Mouse (Mus musculus) kidney, postnatal 0 days (tissue): Measurements from ENCODE around the gene Gse1. TPM values are rescaled to one million over a fixed set of nuclear protein-coding genes. Genes with fewer than 3 reads are reported as not detected.

Experiments
- ATAC-seq: fragments of 200-750 bp; cut with Nextera tagmentation; replicated peaks from 2 replicates; pipeline ENCODE4 v1.8.0; 2017; ENCODE audit warnings: low read depth, moderate number of reproducible peaks, moderate TSS enrichment, moderate library complexity; ENCODE audit not compliant: low FRiP score
- DNase-seq: peaks from one replicate; pipeline ENCODE4 v3.0.0-alpha.2; 2016; ENCODE audit warnings: low spot score
- H3K27ac ChIP-seq: fragments of 300-500 bp; sonication (generic); 2 replicates; pipeline ENCODE4 v1.5.1; 2014; ENCODE audit warnings: mild to moderate bottlenecking
- H3K27me3 ChIP-seq: fragments of 300-500 bp; sonication (generic); 2 replicates; pipeline ENCODE4 v1.6.1; 2014; ENCODE audit warnings: low read length, mixed read lengths; ENCODE audit not compliant: insufficient read depth
- H3K36me3 ChIP-seq: fragments of 300-500 bp; sonication (generic); 2 replicates; pipeline ENCODE4 v1.6.1; 2014; ENCODE audit warnings: low read length, mixed read lengths; ENCODE audit not compliant: insufficient read depth
- H3K4me1 ChIP-seq: fragments of 300-500 bp; sonication (generic); replicated peaks from 2 replicates; pipeline ENCODE4 v1.6.1; 2014; ENCODE audit warnings: antibody characterized with exemption, low read length, mixed read lengths; ENCODE audit not compliant: insufficient read depth
- H3K4me2 ChIP-seq: fragments of 300-500 bp; sonication (generic); 2 replicates; pipeline ENCODE4 v1.6.1; 2014; ENCODE audit warnings: mild to moderate bottlenecking, low read length, moderate library complexity, mixed read lengths
- H3K4me3 ChIP-seq: fragments of 300-500 bp; sonication (generic); replicated peaks from 2 replicates; pipeline ENCODE4 v1.5.1; 2014; ENCODE audit warnings: low read depth, low read length
- H3K9ac ChIP-seq: fragments of 300-500 bp; sonication (generic); 2 replicates; pipeline ENCODE4 v1.6.1; 2014; ENCODE audit warnings: low read depth, low read length
- H3K9me3 ChIP-seq: fragments of 300-500 bp; sonication (generic); replicated peaks from 2 replicates; pipeline ENCODE4 v1.6.1; 2016; ENCODE audit warnings: low read length, inconsistent platforms, mixed read lengths
- CTCF ChIP-seq: IDR thresholded peaks from 2 replicates; pipeline ENCODE4 v1.5.1; 2016; ENCODE audit warnings: antibody characterized with exemption, low read depth, mild to moderate bottlenecking, moderate library complexity
- WGBS: fragments of 180-500 bp; shearing (Covaris S2); extraction: QIAGEN DNeasy Blood & Tissue Kit; methylation state at CpG from one replicate; pipeline ENCODE4 v1.1.7; 2014; 5-methylcytosine and 5-hydroxymethylcytosine counted together
- polyA plus RNA-seq: library from polyadenylated mRNA; unstranded; fragments of >200 nt; fragmentation: Nextera tagmentation; extraction: Ambion mirVana; gene quantifications from 2 replicates; pipeline ENCODE4 v1.2.1, GENCODE M21; 2015

The Gse1 gene
- polyA plus RNA-seq, 1 experiment from 2014 or later = 8.4 TPM

DNA sequence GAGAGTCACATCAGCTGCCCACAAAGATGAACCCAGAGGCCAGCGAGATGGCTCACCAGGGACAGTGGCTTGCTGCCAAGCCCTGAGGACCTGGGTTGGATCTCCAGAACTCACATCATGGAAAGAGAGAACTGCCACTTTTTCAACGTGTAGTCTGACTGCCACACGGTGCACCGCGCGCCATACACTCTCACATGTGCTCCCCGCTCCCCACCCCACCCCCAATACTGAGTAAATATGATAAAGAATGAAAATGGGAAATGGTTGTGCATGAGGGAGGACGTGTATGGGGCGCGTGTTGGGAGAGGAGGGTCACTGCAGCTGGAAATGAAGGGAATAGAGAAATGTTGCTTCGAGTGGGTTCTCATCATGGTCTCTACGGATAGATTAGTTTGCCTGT, 241.9 kb downstream of the Gse1 start:
- Histone ChIP-seq H3K4me2 (no peak overlapping the region), H3K36me3 (no peaks in the 10 kb centered on the region), H3K9ac (no peak overlapping the region), H3K4me3 (no peak overlapping the region), H3K4me1 (peaks cover 8% of the 10 kb centered on the region), H3K27me3 (no peaks in the 10 kb centered on the region), H3K27ac (no peak overlapping the region), H3K9me3 (no peaks in the 10 kb centered on the region)
- DNase-seq = no peak
- no peak for TF ChIP-seq CTCF
- 94% methylated on average over 12 of the region's 12 CpGs for WGBS
- no peak for ATAC-seq

- H3K27me3 ChIP-seq = no peaks in the 10 kb centered on the region
- H3K4me3 ChIP-seq = no peak overlapping the region
- no peak overlapping the region for H3K9ac ChIP-seq
- H3K36me3 ChIP-seq = no peaks in the 10 kb centered on the region
- no peaks in the 10 kb centered on the region for H3K9me3 ChIP-seq
- peak; percentile 61 for TF ChIP-seq CTCF
- DNase-seq = peak; percentile 45
- no peak for ATAC-seq
- H3K27ac ChIP-seq = no peak overlapping the region
- H3K4me2 ChIP-seq = no peak overlapping the region
- H3K4me1 ChIP-seq = no peaks in the 10 kb centered on the region
- 20% methylated on average over 7 of the region's 7 CpGs for WGBS
Observed at GRCm38 (mm10) chr8:120471166-120471565, 242.9 kb downstream of the Gse1 start.

DNA sequence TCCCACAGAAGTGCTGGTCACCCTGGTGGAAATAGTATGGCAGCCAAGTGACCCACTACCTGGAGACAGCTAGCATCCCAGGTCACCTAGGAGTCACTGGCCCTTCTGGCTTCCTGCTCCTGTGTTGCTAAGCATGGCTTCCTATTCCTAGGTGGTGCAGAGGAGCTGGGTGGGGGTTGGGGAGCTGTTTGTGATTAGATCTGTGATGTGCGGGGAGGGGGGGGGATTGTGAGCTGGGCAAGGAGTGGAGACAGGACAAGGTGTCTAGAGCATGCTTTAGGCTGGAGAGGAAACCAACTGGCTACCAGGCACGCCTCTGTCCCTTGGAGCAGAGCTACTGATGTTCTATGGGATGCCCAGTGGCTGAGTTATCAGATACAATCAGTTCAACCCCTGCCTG, 243.5 kb downstream of the Gse1 start:
- no peak for ATAC-seq
- Histone ChIP-seq H3K9ac (no peak overlapping the region), H3K9me3 (no peaks in the 10 kb centered on the region), H3K4me1 (no peaks in the 10 kb centered on the region), H3K27ac (no peak overlapping the region), H3K36me3 (no peaks in the 10 kb centered on the region), H3K27me3 (no peaks in the 10 kb centered on the region), H3K4me2 (no peak overlapping the region), H3K4me3 (no peak overlapping the region)
- no peak for DNase-seq
- no peak for TF ChIP-seq CTCF
- WGBS = 51% methylated on average over 2 of the region's 2 CpGs

- no peaks in the 10 kb centered on the region for H3K36me3 ChIP-seq
- no peak overlapping the region for H3K4me3 ChIP-seq
- H3K9ac ChIP-seq = no peak overlapping the region
- no peaks in the 10 kb centered on the region for H3K9me3 ChIP-seq
- no peaks in the 10 kb centered on the region for H3K4me1 ChIP-seq
- ATAC-seq = no peak
- no peak for TF ChIP-seq CTCF
- no peak overlapping the region for H3K4me2 ChIP-seq
- no peaks in the 10 kb centered on the region for H3K27me3 ChIP-seq
- DNase-seq = no peak
- H3K27ac ChIP-seq = no peak overlapping the region
- 44% methylated on average over 16 of the region's 16 CpGs for WGBS
Observed at GRCm38 (mm10) chr8:120472230-120472629, 244.0 kb downstream of the Gse1 start.

DNA sequence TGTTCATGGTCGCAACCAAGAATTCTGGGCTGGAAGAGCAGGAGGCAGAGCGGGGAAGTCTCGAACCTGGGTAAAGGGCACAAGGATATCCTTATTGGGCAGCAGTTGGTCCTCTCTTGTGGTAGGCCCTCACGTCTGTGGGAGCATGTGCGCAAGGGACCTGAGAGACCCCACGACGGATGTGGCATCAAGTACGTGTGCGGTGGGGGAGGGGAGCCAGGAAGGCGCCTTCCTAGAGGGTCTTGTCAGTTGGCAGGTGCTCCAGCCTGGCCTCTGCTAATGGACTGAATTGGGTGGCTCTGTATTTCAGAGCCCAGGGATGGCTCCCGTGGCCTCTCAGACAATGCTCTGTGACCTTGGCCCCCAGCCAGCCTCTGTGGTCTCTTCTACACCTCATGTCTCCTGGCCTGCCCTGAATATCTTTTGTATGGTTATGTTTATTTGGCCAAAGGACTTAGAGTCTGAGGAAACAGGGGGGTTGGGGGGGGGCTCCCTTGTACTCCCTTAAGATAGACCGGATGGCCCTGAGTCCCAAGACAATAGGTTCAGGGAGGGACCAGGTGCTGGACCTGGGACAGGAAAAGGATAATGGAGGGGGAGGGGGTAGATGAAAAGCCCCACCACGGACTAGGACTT, 245.6 kb downstream of the Gse1 start:
- DNase-seq (peak; percentile 43), ATAC-seq (no peak; the same call in 1 of the 2 replicates)
- H3K36me3 ChIP-seq = no peaks in the 10 kb centered on the region
- no peak overlapping the region for H3K4me2 ChIP-seq
- no peak overlapping the region for H3K27ac ChIP-seq
- WGBS = 73% methylated on average over 13 of the region's 13 CpGs
- no peak overlapping the region for H3K4me3 ChIP-seq
- H3K27me3 ChIP-seq = no peaks in the 10 kb centered on the region
- H3K9me3 ChIP-seq = no peaks in the 10 kb centered on the region
- no peaks in the 10 kb centered on the region for H3K4me1 ChIP-seq
- TF ChIP-seq CTCF = no peak
- H3K9ac ChIP-seq = no peak overlapping the region

DNA sequence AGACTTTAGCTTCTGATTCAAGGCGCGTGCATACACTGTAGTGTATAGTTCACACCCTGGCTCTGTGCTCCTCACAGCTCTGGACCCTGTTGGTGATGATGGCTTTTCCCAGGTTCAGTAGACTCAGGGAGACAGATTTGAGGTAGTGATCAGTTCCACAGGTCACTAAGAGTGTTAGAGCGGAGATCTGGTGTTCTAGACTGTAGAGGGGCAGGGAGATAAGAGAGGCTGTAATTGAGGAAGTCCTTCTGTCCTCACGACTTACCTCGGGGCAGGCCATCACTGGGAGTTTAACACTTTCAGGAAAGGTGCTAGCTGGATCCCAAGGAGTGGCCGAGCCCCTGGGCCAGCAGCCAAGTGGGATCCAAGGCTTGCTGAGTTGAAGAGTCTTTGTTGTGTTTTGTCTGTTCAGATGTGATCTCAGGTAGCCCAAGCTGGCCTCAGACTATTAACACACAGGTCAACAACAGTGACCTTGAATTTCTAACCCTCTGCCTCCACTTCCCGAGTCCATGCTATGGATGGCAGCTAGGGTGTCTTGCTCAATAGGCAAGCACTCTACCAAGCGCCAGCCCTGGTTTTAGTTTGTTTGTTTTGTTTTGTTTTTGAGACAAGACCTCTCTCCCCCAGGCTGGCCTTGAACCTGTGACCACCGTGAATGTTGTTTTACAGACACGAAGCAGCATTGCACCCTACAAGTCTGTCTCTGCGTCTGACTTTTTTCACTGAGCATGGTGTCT, 246.4 kb downstream of the Gse1 start:
- no peak for ATAC-seq
- Histone ChIP-seq H3K9me3 (no peaks in the 10 kb centered on the region), H3K27me3 (no peaks in the 10 kb centered on the region), H3K36me3 (no peaks in the 10 kb centered on the region), H3K27ac (no peak overlapping the region), H3K4me3 (no peak overlapping the region), H3K4me1 (no peaks in the 10 kb centered on the region), H3K9ac (no peak overlapping the region), H3K4me2 (no peak overlapping the region)
- DNase-seq = no peak
- WGBS = 66% methylated on average over 11 of the region's 11 CpGs
- TF ChIP-seq CTCF = no peak
